Mouse (Mus musculus) kidney, postnatal 0 days (tissue): ENCODE results near the gene Adgrg5. TPM values are rescaled to one million over a fixed set of nuclear protein-coding genes. Genes with fewer than 3 reads are reported as not detected.
A peak's percentile ranks its signal among the peaks of the same experiment; 100 is the strongest.

ENCODE experiments used
- ATAC-seq: fragments of 200-750 bp; cut with Nextera tagmentation; replicated peaks from 2 replicates; pipeline ENCODE4 v1.8.0; 2017; ENCODE audit warnings: low read depth, moderate number of reproducible peaks, moderate TSS enrichment, moderate library complexity; ENCODE audit not compliant: low FRiP score
- DNase-seq: peaks from one replicate; pipeline ENCODE4 v3.0.0-alpha.2; 2016; ENCODE audit warnings: low spot score
- H3K27ac ChIP-seq: fragments of 300-500 bp; sonication (generic); 2 replicates; pipeline ENCODE4 v1.5.1; 2014; ENCODE audit warnings: mild to moderate bottlenecking
- H3K27me3 ChIP-seq: fragments of 300-500 bp; sonication (generic); 2 replicates; pipeline ENCODE4 v1.6.1; 2014; ENCODE audit warnings: low read length, mixed read lengths; ENCODE audit not compliant: insufficient read depth
- H3K36me3 ChIP-seq: fragments of 300-500 bp; sonication (generic); 2 replicates; pipeline ENCODE4 v1.6.1; 2014; ENCODE audit warnings: low read length, mixed read lengths; ENCODE audit not compliant: insufficient read depth
- H3K4me1 ChIP-seq: fragments of 300-500 bp; sonication (generic); replicated peaks from 2 replicates; pipeline ENCODE4 v1.6.1; 2014; ENCODE audit warnings: antibody characterized with exemption, low read length, mixed read lengths; ENCODE audit not compliant: insufficient read depth
- H3K4me2 ChIP-seq: fragments of 300-500 bp; sonication (generic); 2 replicates; pipeline ENCODE4 v1.6.1; 2014; ENCODE audit warnings: mild to moderate bottlenecking, low read length, moderate library complexity, mixed read lengths
- H3K4me3 ChIP-seq: fragments of 300-500 bp; sonication (generic); replicated peaks from 2 replicates; pipeline ENCODE4 v1.5.1; 2014; ENCODE audit warnings: low read depth, low read length
- H3K9ac ChIP-seq: fragments of 300-500 bp; sonication (generic); 2 replicates; pipeline ENCODE4 v1.6.1; 2014; ENCODE audit warnings: low read depth, low read length
- H3K9me3 ChIP-seq: fragments of 300-500 bp; sonication (generic); replicated peaks from 2 replicates; pipeline ENCODE4 v1.6.1; 2016; ENCODE audit warnings: low read length, inconsistent platforms, mixed read lengths
- CTCF ChIP-seq: IDR thresholded peaks from 2 replicates; pipeline ENCODE4 v1.5.1; 2016; ENCODE audit warnings: antibody characterized with exemption, low read depth, mild to moderate bottlenecking, moderate library complexity
- WGBS: fragments of 180-500 bp; shearing (Covaris S2); extraction: QIAGEN DNeasy Blood & Tissue Kit; methylation state at CpG from one replicate; pipeline ENCODE4 v1.1.7; 2014; 5-methylcytosine and 5-hydroxymethylcytosine counted together
- polyA plus RNA-seq: library from polyadenylated mRNA; unstranded; fragments of >200 nt; fragmentation: Nextera tagmentation; extraction: Ambion mirVana; gene quantifications from 2 replicates; pipeline ENCODE4 v1.2.1, GENCODE M21; 2015

The Adgrg5 gene
- polyA plus RNA-seq, 1 experiment from 2014 or later: not detected

GRCm38 (mm10) chr8:94914701-94915101 lies 8.8 kb upstream of the Adgrg5 start:
- no peak overlapping the region for H3K9ac ChIP-seq
- no peak for ATAC-seq

GRCm38 (mm10) chr8:94916311-94916959 lies 7.1 kb upstream of the Adgrg5 start:
- 49% methylated on average over 9 of the region's 9 CpGs for WGBS
- no peak overlapping the region for H3K27ac ChIP-seq
- no peaks in the 10 kb centered on the region; the same call in 1 of the 2 replicates for H3K27me3 ChIP-seq
- no peak for DNase-seq
- H3K36me3 ChIP-seq: no peaks in the 10 kb centered on the region
- H3K9ac ChIP-seq: peak overlapping the region; percentile 1; the same call in 1 of the 2 replicates
- TF ChIP-seq CTCF: no peak
- no peaks in the 10 kb centered on the region for H3K9me3 ChIP-seq
- peak overlapping the region; percentile 88 for H3K4me2 ChIP-seq
- ATAC-seq: no peak
- peak overlapping the region; percentile 56 for H3K4me3 ChIP-seq
- peaks cover 30% of the 10 kb centered on the region for H3K4me1 ChIP-seq

More at GRCm38 (mm10) chr8:94914701-94915101, 8.8 kb upstream of the Adgrg5 start:
- WGBS: 60% methylated on average over 3 of the region's 3 CpGs
- H3K4me2 ChIP-seq: no peak overlapping the region
- H3K4me1 ChIP-seq: peaks cover 30% of the 10 kb centered on the region
- no peak for TF ChIP-seq CTCF
- peaks cover 4% of the 10 kb centered on the region; the same call in 1 of the 2 replicates for H3K36me3 ChIP-seq
- DNase-seq: no peak
- no peak overlapping the region for H3K4me3 ChIP-seq
- no peaks in the 10 kb centered on the region for H3K9me3 ChIP-seq
- H3K27ac ChIP-seq: no peak overlapping the region
- H3K27me3 ChIP-seq: no peaks in the 10 kb centered on the region; the same call in 1 of the 2 replicates

- Histone ChIP-seq H3K9ac (peak overlapping the region; percentile 49), H3K27me3 (no peaks in the 10 kb centered on the region; the same call in 1 of the 2 replicates), H3K4me3 (peak overlapping the region; percentile 56), H3K4me2 (peak overlapping the region; percentile 88), H3K4me1 (peaks cover 30% of the 10 kb centered on the region), H3K36me3 (no peaks in the 10 kb centered on the region), H3K27ac (no peak overlapping the region), H3K9me3 (no peaks in the 10 kb centered on the region)
- ATAC-seq (no peak), DNase-seq (no peak)
- 5% methylated on average over 10 of the region's 10 CpGs for WGBS
- no peak for TF ChIP-seq CTCF
These were observed 6.6 kb upstream of the Adgrg5 start for GRCm38 (mm10) chr8:94916960-94917324.

GRCm38 (mm10) chr8:94917352-94917751 lies 6.1 kb upstream of the Adgrg5 start:
- peak overlapping the region; percentile 62 for H3K9ac ChIP-seq
- H3K27ac ChIP-seq: peak overlapping the region; percentile 50; the same call in 1 of the 2 replicates
- WGBS: under 1% methylated on average over 27 of the region's 27 CpGs
- peak overlapping the region; percentile 56 for H3K4me3 ChIP-seq
- H3K9me3 ChIP-seq: no peaks in the 10 kb centered on the region
- ATAC-seq (peak; percentile 96), DNase-seq (peak; percentile 98)
- TF ChIP-seq CTCF: peak; percentile 77
- no peaks in the 10 kb centered on the region; the same call in 1 of the 2 replicates for H3K27me3 ChIP-seq
- H3K4me2 ChIP-seq: peak overlapping the region; percentile 88
- H3K36me3 ChIP-seq: no peaks in the 10 kb centered on the region
- H3K4me1 ChIP-seq: peaks cover 30% of the 10 kb centered on the region

GRCm38 (mm10) chr8:94917851-94918495 lies 5.5 kb upstream of the Adgrg5 start, which contains the start of gene Ccdc102a:
Gene Ccdc102a (minus strand): TSS chr8:94918098.
- ATAC-seq (peak; percentile 47), DNase-seq (peak; percentile 54)
- Histone ChIP-seq H3K36me3 (no peaks in the 10 kb centered on the region), H3K4me3 (peak within 1 kb of the TSS; percentile 56), H3K9me3 (no peaks in the 10 kb centered on the region), H3K4me1 (peaks cover 28% of the 10 kb centered on the region), H3K27ac (peak within 1 kb of the TSS; percentile 50; the same call in 1 of the 2 replicates), H3K9ac (peak within 1 kb of the TSS; percentile 62), H3K4me2 (peak within 1 kb of the TSS; percentile 88), H3K27me3 (no peaks in the 10 kb centered on the region; the same call in 1 of the 2 replicates)
- no peak for TF ChIP-seq CTCF
- 2% methylated on average over 48 of the region's 51 CpGs for WGBS

- TF ChIP-seq CTCF: no peak
- no peaks in the 10 kb centered on the region for H3K9me3 ChIP-seq
- no peaks in the 10 kb centered on the region; the same call in 1 of the 2 replicates for H3K27me3 ChIP-seq
- H3K4me1 ChIP-seq: peaks cover 25% of the 10 kb centered on the region
- H3K36me3 ChIP-seq: no peaks in the 10 kb centered on the region
- ATAC-seq: no peak
- H3K27ac ChIP-seq: no peak overlapping the region
- DNase-seq: no peak
- no peak overlapping the region for H3K9ac ChIP-seq
- no peak overlapping the region for H3K4me2 ChIP-seq
- no peak overlapping the region for H3K4me3 ChIP-seq
These were observed 4.2 kb upstream of the Adgrg5 start for GRCm38 (mm10) chr8:94919256-94919655.
